Mouse (Mus musculus) midbrain, embryonic 12.5 days (tissue): Measurements from ENCODE around the gene Theg. TPM values are rescaled to one million over a fixed set of nuclear protein-coding genes. Genes with fewer than 3 reads are reported as not detected.

Source experiments
- ATAC-seq: fragments of 200-750 bp; cut with Nextera tagmentation; 2 replicates; pipeline ENCODE4 v1.8.0; 2017; ENCODE audit warnings: low read depth, moderate TSS enrichment, moderate library complexity; ENCODE audit not compliant: low FRiP score
- H3K27ac ChIP-seq: fragments of 300-500 bp; sonication (generic); replicated peaks from 2 replicates; pipeline ENCODE4 v1.5.1; 2016; ENCODE audit warnings: mild to moderate bottlenecking
- H3K27me3 ChIP-seq: fragments of 300-500 bp; sonication (generic); 2 replicates; pipeline ENCODE4 v1.6.1; 2016; ENCODE audit warnings: mild to moderate bottlenecking
- H3K36me3 ChIP-seq: fragments of 300-500 bp; sonication (generic); 2 replicates; pipeline ENCODE4 v1.6.1; 2016
- H3K4me1 ChIP-seq: fragments of 300-500 bp; sonication (generic); 2 replicates; pipeline ENCODE4 v1.6.1; 2016
- H3K4me2 ChIP-seq: fragments of 300-500 bp; sonication (generic); replicated peaks from 2 replicates; pipeline ENCODE4 v1.6.1; 2016; ENCODE audit warnings: mild to moderate bottlenecking, moderate library complexity
- H3K4me3 ChIP-seq: fragments of 300-500 bp; sonication (generic); 2 replicates; pipeline ENCODE4 v1.5.1; 2016; ENCODE audit warnings: mild to moderate bottlenecking
- H3K9ac ChIP-seq: fragments of 300-500 bp; sonication (generic); replicated peaks from 2 replicates; pipeline ENCODE4 v1.6.1; 2016; ENCODE audit warnings: mild to moderate bottlenecking, moderate library complexity
- H3K9me3 ChIP-seq: fragments of 300-500 bp; sonication (generic); 2 replicates; pipeline ENCODE4 v1.6.1; 2016; ENCODE audit warnings: mild to moderate bottlenecking
- WGBS: fragments of 180-500 bp; shearing (Covaris S2); methylation state at CpG from one replicate; pipeline ENCODE4 v1.1.7; 2016; 5-methylcytosine and 5-hydroxymethylcytosine counted together
- polyA plus RNA-seq: library from polyadenylated mRNA; unstranded; fragments of >200 nt; fragmentation: Nextera tagmentation; extraction: Ambion mirVana; gene quantifications from 2 replicates; pipeline ENCODE4 v1.2.1, GENCODE M21; 2016

Gene Theg
- polyA plus RNA-seq, 1 experiment from 2014 or later = not detected

DNA sequence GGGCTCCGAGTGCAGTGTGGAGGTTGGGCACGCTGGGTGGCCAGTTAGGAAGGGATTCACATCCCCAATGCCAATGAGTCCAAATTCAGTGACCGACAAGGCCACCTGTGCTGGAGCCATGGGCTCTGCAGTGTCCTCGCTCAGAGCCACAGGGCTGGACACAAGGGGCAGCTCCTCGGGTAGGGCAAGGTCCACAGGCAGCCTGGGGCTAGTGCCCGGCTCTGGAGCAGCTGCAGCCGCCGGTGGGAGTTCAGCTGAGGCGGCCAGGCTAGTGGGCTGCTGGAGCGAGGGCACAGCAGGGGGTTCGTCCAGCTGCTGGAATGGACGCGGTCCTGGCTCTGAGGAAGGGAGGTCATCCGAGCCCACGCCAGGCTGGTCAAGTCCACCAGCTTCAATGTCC, 45.6 kb downstream of the Theg start:
- no peaks in the 10 kb centered on the region for H3K9me3 ChIP-seq
- no peak overlapping the region for H3K9ac ChIP-seq
- H3K36me3 ChIP-seq = peaks cover 87% of the 10 kb centered on the region
- H3K27me3 ChIP-seq = no peaks in the 10 kb centered on the region
- 69% methylated on average over 15 of the region's 15 CpGs for WGBS
- no peak overlapping the region for H3K4me3 ChIP-seq
- H3K4me2 ChIP-seq = no peak overlapping the region
- H3K4me1 ChIP-seq = no peaks in the 10 kb centered on the region
- no peak for ATAC-seq
- H3K27ac ChIP-seq = no peak overlapping the region

DNA sequence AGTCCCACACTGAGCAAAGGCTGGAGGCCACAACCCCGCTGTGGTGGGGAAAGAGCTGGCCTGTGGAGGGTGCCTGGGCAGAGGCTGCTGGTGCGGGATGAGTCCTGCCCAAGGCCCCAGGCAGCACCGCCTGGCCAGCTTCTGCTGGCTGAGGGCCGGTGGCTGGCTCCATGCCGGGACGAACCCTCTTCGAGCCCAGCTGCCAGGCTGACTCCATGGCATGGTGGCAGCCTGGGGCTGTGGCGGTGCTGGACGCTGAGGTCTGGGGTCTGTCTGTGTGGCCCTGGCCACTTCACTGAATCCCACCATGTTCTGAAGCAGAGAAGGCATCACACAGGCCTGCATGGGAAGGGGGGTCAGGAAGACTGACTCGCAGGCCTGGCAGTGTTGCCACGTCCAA, 46.4 kb downstream of the Theg start:
- no peak overlapping the region for H3K4me2 ChIP-seq
- no peak overlapping the region for H3K27ac ChIP-seq
- 90% methylated on average over 11 of the region's 11 CpGs for WGBS
- H3K36me3 ChIP-seq = peaks cover 79% of the 10 kb centered on the region
- H3K9ac ChIP-seq = no peak overlapping the region
- no peak for ATAC-seq
- H3K27me3 ChIP-seq = peaks cover under 1% of the 10 kb centered on the region; the same call in 1 of the 2 replicates
- H3K4me1 ChIP-seq = no peaks in the 10 kb centered on the region
- H3K9me3 ChIP-seq = no peaks in the 10 kb centered on the region
- H3K4me3 ChIP-seq = no peak overlapping the region

DNA sequence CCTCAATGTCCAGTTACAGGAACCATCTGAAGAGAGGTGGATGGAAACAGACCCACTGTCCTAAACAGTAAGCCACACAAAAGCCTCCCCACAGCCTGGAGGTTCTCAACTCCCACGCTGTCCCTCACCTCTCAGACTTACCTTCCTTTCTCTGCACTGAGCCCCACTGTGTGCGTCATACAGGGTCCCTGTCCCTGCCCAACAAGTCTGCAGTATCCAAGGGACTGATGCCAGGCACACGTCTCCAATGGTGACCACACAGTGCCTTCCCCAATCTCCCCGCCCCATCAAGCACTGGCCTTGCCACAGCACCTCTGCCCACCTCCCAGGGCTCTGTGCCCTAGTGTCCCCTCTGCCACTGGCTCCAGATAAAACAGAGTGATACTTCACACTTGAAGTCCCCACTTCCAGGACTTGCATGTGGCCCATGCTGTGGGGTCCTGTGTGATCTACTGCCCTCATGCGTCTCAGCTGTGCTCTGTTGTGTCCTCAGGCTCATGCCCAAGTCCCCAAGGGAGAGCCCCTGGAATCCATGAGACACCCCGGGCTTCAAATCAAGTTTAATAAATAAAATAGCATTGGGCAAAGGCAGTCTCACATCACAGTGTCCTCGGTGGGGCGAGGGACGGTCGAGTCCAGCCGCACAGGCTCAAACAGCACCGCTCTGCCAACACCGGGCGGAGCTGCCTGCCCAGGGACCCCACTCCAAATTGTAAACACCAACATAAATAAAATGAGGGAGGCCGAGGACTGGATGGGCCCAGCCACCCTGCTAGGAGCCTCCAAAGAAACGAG, 47.2 kb downstream of the Theg start:
- H3K4me1 ChIP-seq = no peaks in the 10 kb centered on the region
- H3K27me3 ChIP-seq = peaks cover 9% of the 10 kb centered on the region; the same call in 1 of the 2 replicates
- peaks cover 71% of the 10 kb centered on the region for H3K36me3 ChIP-seq
- 93% methylated on average over 16 of the region's 16 CpGs for WGBS
- no peak for ATAC-seq
- H3K4me3 ChIP-seq = no peak overlapping the region
- H3K9ac ChIP-seq = no peak overlapping the region; the same call in 1 of the 2 replicates
- H3K9me3 ChIP-seq = no peaks in the 10 kb centered on the region
- no peak overlapping the region for H3K27ac ChIP-seq
- H3K4me2 ChIP-seq = no peak overlapping the region

DNA sequence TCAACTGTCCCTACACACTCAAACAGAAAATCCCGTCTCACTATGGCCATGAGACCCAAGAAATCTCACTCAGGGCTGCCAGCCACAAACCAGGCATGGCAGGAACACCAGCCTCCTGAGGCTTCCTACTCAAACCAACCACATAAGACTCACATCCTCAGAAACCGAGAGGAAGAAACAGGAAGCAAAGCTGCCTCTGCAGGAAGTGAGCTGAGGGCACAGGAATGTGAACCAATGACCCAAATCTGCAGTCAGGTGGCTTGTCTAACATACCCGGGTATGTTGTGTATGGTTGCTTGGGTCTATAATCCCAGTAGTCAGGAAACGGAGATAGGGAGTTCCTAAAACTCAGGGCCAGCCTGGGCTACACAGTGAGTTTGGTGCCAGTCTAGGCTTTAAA, 48.3 kb downstream of the Theg start:
- H3K27me3 ChIP-seq = peaks cover 19% of the 10 kb centered on the region; the same call in 1 of the 2 replicates
- no peak for ATAC-seq
- no peak overlapping the region for H3K4me2 ChIP-seq
- no peak overlapping the region for H3K9ac ChIP-seq
- H3K4me3 ChIP-seq = no peak overlapping the region
- H3K9me3 ChIP-seq = no peaks in the 10 kb centered on the region
- peaks cover 1% of the 10 kb centered on the region; the same call in 1 of the 2 replicates for H3K4me1 ChIP-seq
- 82% methylated on average over 4 of the region's 4 CpGs for WGBS
- peaks cover 61% of the 10 kb centered on the region for H3K36me3 ChIP-seq
- no peak overlapping the region for H3K27ac ChIP-seq

DNA sequence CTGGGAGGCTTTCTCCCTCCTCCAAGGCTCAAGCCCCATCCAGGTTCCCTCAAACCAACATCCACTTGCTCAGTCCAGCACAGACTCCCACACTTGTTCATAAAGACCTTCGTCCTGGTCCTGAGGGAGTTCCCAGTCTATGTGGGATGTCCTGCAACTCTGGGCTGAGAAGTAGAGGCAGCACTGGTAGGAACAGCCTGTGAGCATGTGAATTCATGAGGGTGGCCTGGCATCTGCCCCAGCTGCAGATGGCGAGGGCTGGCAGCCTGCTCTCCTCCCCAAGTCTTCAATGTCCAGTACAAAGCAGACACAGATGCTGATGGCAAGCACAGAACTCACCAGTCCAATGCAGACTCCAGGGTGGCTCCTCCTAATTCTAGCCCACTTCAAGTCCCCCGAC, 48.8 kb downstream of the Theg start:
- H3K27ac ChIP-seq = no peak overlapping the region
- no peak for ATAC-seq
- H3K9ac ChIP-seq = no peak overlapping the region
- H3K9me3 ChIP-seq = no peaks in the 10 kb centered on the region
- H3K4me3 ChIP-seq = no peak overlapping the region
- H3K4me1 ChIP-seq = peaks cover 5% of the 10 kb centered on the region; the same call in 1 of the 2 replicates
- WGBS = 92% methylated on average over 3 of the region's 3 CpGs
- H3K27me3 ChIP-seq = peaks cover 21% of the 10 kb centered on the region; the same call in 1 of the 2 replicates
- H3K36me3 ChIP-seq = peaks cover 55% of the 10 kb centered on the region
- H3K4me2 ChIP-seq = no peak overlapping the region

DNA sequence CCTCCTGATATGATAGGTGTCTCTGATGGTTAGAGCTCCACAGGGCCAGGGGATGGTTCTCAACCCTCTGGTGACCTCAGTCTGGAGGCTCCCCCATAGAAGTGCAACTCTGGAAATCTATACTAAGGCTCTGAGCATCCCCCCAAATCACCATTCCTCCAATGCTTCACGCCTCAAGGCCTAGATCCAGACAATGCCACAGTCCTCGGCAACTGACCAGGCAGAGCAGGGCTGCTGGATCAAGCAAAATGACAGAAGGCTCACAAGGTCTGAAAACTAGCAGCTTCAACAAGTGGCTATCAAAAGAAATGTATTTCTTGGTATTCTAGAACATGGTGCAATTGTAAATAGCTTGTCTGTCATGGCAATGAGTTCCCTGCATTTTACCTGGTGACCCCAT, 49.4 kb downstream of the Theg start:
- H3K4me1 ChIP-seq = peaks cover 7% of the 10 kb centered on the region; the same call in 1 of the 2 replicates
- ATAC-seq = no peak
- H3K4me2 ChIP-seq = no peak overlapping the region
- H3K9ac ChIP-seq = no peak overlapping the region
- no peak overlapping the region for H3K27ac ChIP-seq
- H3K27me3 ChIP-seq = peaks cover 21% of the 10 kb centered on the region; the same call in 1 of the 2 replicates
- WGBS = 73% methylated on average over 2 of the region's 2 CpGs
- no peaks in the 10 kb centered on the region for H3K9me3 ChIP-seq
- no peak overlapping the region for H3K4me3 ChIP-seq
- peaks cover 50% of the 10 kb centered on the region for H3K36me3 ChIP-seq

DNA sequence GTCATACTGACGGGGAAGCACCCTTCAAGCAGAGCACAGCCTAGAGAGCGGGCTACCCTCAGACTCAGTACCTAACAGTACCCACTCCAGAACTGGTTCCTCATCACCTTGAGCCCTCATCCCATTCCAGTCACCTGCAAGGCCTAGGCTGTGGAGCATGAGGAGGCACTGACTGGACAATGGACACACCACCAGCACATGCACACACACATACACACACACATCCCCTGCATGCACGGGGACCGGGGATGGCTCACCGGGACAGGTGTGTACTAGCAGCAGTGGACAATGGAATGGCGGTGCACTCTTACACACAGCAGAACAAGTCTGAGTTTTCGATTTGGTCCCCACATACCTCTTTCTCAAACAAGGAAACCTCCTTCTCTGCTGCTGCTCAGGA, 49.9 kb downstream of the Theg start:
- peaks cover 45% of the 10 kb centered on the region for H3K36me3 ChIP-seq
- 90% methylated on average over 7 of the region's 7 CpGs for WGBS
- ATAC-seq = no peak
- H3K27me3 ChIP-seq = peaks cover 25% of the 10 kb centered on the region; the same call in 1 of the 2 replicates
- no peak overlapping the region for H3K9ac ChIP-seq
- peaks cover 7% of the 10 kb centered on the region; the same call in 1 of the 2 replicates for H3K4me1 ChIP-seq
- H3K4me2 ChIP-seq = no peak overlapping the region
- no peaks in the 10 kb centered on the region for H3K9me3 ChIP-seq
- H3K4me3 ChIP-seq = no peak overlapping the region
- H3K27ac ChIP-seq = no peak overlapping the region

DNA sequence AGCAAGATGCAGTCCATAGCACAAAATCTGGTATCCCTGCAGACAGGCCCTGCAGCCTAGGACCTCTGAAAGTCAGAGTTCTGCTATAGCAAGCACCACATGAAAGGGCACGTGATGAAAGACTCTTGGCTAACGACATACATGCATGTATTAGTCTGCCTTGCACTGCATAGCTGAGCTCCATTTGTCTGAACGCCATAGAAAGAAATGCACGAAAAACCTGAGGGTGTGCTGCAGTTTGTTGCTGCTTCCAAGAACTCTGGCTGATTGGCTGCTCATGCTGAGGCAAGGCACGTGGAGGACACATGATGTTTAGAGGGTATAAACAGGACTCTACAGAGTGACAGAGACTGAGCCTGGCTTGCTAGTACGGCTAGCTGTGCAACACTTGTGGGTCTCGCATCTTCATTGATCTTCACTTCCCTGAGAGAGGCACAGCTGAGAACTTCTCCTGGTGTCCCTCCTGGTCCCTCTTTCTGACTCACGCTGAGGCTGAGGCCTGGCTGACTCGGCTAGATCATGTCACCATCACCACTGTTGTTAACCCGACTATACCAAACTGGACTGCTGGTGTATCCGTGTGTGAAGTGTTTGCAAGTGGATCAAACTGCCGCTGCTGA, 50.6 kb downstream of the Theg start:
- H3K4me3 ChIP-seq = no peak overlapping the region
- no peaks in the 10 kb centered on the region for H3K9me3 ChIP-seq
- peaks cover 7% of the 10 kb centered on the region; the same call in 1 of the 2 replicates for H3K4me1 ChIP-seq
- 80% methylated on average over 12 of the region's 12 CpGs for WGBS
- no peak overlapping the region for H3K27ac ChIP-seq
- H3K27me3 ChIP-seq = peaks cover 27% of the 10 kb centered on the region; the same call in 1 of the 2 replicates
- H3K9ac ChIP-seq = no peak overlapping the region
- H3K4me2 ChIP-seq = no peak overlapping the region
- peaks cover 38% of the 10 kb centered on the region for H3K36me3 ChIP-seq
- ATAC-seq = no peak

DNA sequence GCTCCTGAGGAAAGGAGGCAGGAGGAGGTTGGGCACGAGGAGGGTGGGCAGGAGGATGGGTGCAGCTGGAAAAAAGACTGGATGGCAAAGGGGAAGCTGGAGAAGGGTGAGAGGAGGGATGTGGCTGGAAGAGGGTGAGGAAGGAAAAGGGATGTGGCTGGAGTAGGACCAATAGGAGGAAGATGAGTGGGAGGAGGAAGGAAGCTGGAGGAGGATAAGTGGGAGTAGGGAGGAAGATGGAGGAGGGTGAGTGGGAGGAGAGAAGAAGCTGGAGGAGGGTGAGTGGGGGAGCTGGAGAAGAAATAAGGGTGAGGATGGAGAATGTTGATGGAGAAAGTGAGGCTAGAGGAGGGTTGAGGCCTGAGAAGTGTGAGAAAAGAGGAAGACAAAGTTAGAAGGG, 51.7 kb downstream of the Theg start:
- Histone ChIP-seq H3K4me1 (peaks cover 7% of the 10 kb centered on the region; the same call in 1 of the 2 replicates), H3K9me3 (no peaks in the 10 kb centered on the region), H3K9ac (no peak overlapping the region), H3K27ac (no peak overlapping the region), H3K27me3 (peaks cover 27% of the 10 kb centered on the region; the same call in 1 of the 2 replicates), H3K4me2 (no peak overlapping the region), H3K4me3 (no peak overlapping the region), H3K36me3 (peaks cover 26% of the 10 kb centered on the region)
- WGBS = 81% methylated on average over 1 of the region's 1 CpGs
- ATAC-seq = no peak

DNA sequence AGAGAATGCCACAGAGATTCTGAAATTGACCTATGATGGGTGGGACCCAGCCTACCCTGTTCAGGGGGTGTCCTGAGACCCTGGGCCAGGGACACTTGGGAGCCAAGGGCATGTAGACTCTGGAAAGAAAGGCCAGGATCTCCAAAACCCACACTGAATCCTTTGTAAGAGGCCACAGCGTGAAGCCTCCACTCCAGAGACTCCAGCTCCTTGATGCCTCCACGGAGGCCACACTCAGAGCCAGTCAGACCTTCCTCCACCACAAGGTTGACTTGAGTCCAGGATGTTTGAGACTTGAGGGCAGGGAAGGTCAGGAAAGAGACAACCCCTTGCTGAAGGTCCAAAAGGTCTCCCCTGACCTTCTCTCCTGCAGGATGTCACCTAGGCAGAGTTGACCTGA, 52.7 kb downstream of the Theg start:
- Histone ChIP-seq H3K9me3 (no peaks in the 10 kb centered on the region), H3K27me3 (peaks cover 27% of the 10 kb centered on the region; the same call in 1 of the 2 replicates), H3K9ac (no peak overlapping the region), H3K4me2 (no peak overlapping the region), H3K4me3 (no peak overlapping the region), H3K27ac (no peak overlapping the region), H3K36me3 (peaks cover 16% of the 10 kb centered on the region; the same call in 1 of the 2 replicates), H3K4me1 (peaks cover 7% of the 10 kb centered on the region; the same call in 1 of the 2 replicates)
- 93% methylated on average over 2 of the region's 2 CpGs for WGBS
- 0 out of 2 replicates have a peak, but pooled peaks have one; percentile 8 for ATAC-seq

DNA sequence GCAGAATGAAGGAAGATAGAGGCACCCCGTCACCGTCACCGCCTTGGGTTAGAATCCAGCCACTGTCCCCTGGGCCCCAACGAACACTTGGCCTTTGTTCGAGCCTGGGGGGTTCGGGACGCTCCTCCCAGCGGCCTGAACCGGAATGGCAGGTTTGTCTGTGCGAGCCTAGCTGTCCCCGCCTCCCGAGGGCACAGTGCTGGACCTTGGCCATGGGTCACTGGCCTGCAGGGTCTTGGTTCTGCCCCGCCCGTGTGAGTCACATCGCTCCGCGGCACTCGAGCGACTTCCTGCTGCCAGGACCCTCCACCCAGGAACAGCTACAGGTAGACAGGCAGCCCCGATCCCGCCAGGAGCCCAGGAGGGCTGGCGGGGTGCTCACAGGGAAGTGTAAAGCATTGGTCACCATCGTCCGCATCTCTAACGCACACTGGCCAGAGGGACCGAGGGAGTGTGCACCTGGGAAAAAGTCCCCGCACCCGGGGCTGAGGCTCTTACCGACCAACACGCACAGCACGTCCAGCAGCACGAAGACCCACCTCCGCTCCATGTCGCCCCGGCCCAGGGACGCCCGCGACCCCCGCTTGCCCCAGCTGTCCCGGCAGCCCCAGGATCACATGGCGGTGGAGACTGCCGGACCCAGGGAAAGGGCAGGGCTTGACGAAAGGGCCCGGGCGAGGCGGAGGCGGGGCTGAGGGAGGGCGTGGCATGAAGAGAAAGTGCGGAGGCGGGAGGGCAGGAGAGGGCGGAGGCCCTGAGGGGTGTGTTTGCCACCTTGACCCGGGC, 53.8 kb downstream of the Theg start, which contains the start of gene Plpp2:
TSS of gene Plpp2 (minus strand) at position 671 of the 786 bp plus-strand sequence.
- Histone ChIP-seq H3K4me2 (peak within 1 kb of the TSS; percentile 91), H3K27ac (no peak within 1 kb of the TSS), H3K9me3 (no peaks in the 10 kb centered on the region), H3K36me3 (0 out of 2 replicates have a peak, but pooled peaks cover 6% of the 10 kb centered on the region), H3K4me1 (peaks cover 7% of the 10 kb centered on the region; the same call in 1 of the 2 replicates), H3K27me3 (peaks cover 27% of the 10 kb centered on the region; the same call in 1 of the 2 replicates), H3K9ac (peak within 1 kb of the TSS; percentile 60), H3K4me3 (peak within 1 kb of the TSS; percentile 55)
- peak; percentile 79 for ATAC-seq
- under 1% methylated on average over 52 of the region's 52 CpGs for WGBS
